Mouse (Mus musculus) neural tube, embryonic 12.5 days (tissue): ENCODE data around the gene Dnajc30. TPM values are rescaled to one million over a fixed set of nuclear protein-coding genes. Genes with fewer than 3 reads are reported as not detected.
"Not testable (repeated sequence)": the region's sequence is repeated elsewhere in the genome, so short reads cannot be mapped to it uniquely, and the experiment has no call there.

Experiments used
- ATAC-seq: fragments of 200-750 bp; cut with Nextera tagmentation; 2 replicates; pipeline ENCODE4 v1.8.0; 2017; ENCODE audit warnings: low read depth, mild to moderate bottlenecking, moderate TSS enrichment, moderate library complexity; ENCODE audit not compliant: low FRiP score
- H3K27ac ChIP-seq: fragments of 300-500 bp; sonication (generic); 2 replicates; pipeline ENCODE4 v1.5.1; 2016
- H3K27me3 ChIP-seq: fragments of 300-500 bp; sonication (generic); replicated peaks from 2 replicates; pipeline ENCODE4 v1.6.1; 2016; ENCODE audit warnings: mild to moderate bottlenecking
- H3K36me3 ChIP-seq: fragments of 300-500 bp; sonication (generic); 2 replicates; pipeline ENCODE4 v1.6.1; 2016; ENCODE audit warnings: mild to moderate bottlenecking
- H3K4me1 ChIP-seq: fragments of 300-500 bp; sonication (generic); 2 replicates; pipeline ENCODE4 v1.6.1; 2016
- H3K4me2 ChIP-seq: fragments of 300-500 bp; sonication (generic); replicated peaks from 2 replicates; pipeline ENCODE4 v1.6.1; 2016; ENCODE audit warnings: mild to moderate bottlenecking
- H3K4me3 ChIP-seq: fragments of 300-500 bp; sonication (generic); 2 replicates; pipeline ENCODE4 v1.5.1; 2016
- H3K9ac ChIP-seq: fragments of 300-500 bp; sonication (generic); 2 replicates; pipeline ENCODE4 v1.6.1; 2016; ENCODE audit warnings: mild to moderate bottlenecking
- H3K9me3 ChIP-seq: fragments of 300-500 bp; sonication (generic); 2 replicates; pipeline ENCODE4 v1.6.1; 2016; ENCODE audit warnings: mild to moderate bottlenecking
- WGBS: fragments of 180-500 bp; shearing (Covaris S2); methylation state at CpG from one replicate; pipeline ENCODE4 v1.1.7; 2016; 5-methylcytosine and 5-hydroxymethylcytosine counted together
- polyA plus RNA-seq: library from polyadenylated mRNA; unstranded; fragments of >200 nt; fragmentation: Nextera tagmentation; extraction: Ambion mirVana; gene quantifications from 2 replicates; pipeline ENCODE4 v1.2.1, GENCODE M21; 2016

Dnajc30 gene
- polyA plus RNA-seq, 1 experiment from 2014 or later: 30.3 TPM

GRCm38 (mm10) chr5:135035608-135036359 is 28.2 kb upstream of the Dnajc30 start:
- H3K9ac ChIP-seq: no peak overlapping the region
- H3K27me3 ChIP-seq: no peaks in the 10 kb centered on the region
- H3K4me3 ChIP-seq: no peak overlapping the region
- no peak for ATAC-seq
- no peak overlapping the region for H3K27ac ChIP-seq
- H3K36me3 ChIP-seq: peaks cover 9% of the 10 kb centered on the region; the same call in 1 of the 2 replicates
- H3K9me3 ChIP-seq: 0 out of 2 replicates have a peak, but pooled peaks cover 7% of the 10 kb centered on the region
- H3K4me2 ChIP-seq: no peak overlapping the region
- 72% methylated on average over 18 of the region's 18 CpGs for WGBS
- peaks cover 3% of the 10 kb centered on the region for H3K4me1 ChIP-seq

GRCm38 (mm10) chr5:135037946-135038345 is 26.1 kb upstream of the Dnajc30 start:
- H3K4me2 ChIP-seq: no peak overlapping the region
- no peak overlapping the region for H3K27ac ChIP-seq
- H3K9ac ChIP-seq: no peak overlapping the region
- no peak overlapping the region; the same call in 1 of the 2 replicates for H3K4me3 ChIP-seq
- peaks cover 9% of the 10 kb centered on the region; the same call in 1 of the 2 replicates for H3K36me3 ChIP-seq
- H3K4me1 ChIP-seq: peaks cover 3% of the 10 kb centered on the region
- no peaks in the 10 kb centered on the region for H3K27me3 ChIP-seq
- H3K9me3 ChIP-seq: 0 out of 2 replicates have a peak, but pooled peaks cover 7% of the 10 kb centered on the region
- WGBS: 82% methylated on average over 3 of the region's 3 CpGs
- no peak for ATAC-seq

- Histone ChIP-seq H3K4me2 (no peak overlapping the region), H3K4me3 (no peak overlapping the region), H3K9me3 (0 out of 2 replicates have a peak, but pooled peaks cover under 1% of the 10 kb centered on the region), H3K9ac (no peak overlapping the region), H3K4me1 (peaks cover 3% of the 10 kb centered on the region), H3K27ac (no peak overlapping the region), H3K36me3 (peaks cover 11% of the 10 kb centered on the region; the same call in 1 of the 2 replicates), H3K27me3 (no peaks in the 10 kb centered on the region)
- no peak for ATAC-seq
- WGBS: 91% methylated on average over 9 of the region's 9 CpGs
Measured at GRCm38 (mm10) chr5:135039541-135039940, 24.5 kb upstream of the Dnajc30 start.

GRCm38 (mm10) chr5:135040059-135040458 is 23.9 kb upstream of the Dnajc30 start:
- ATAC-seq: no peak
- H3K27ac ChIP-seq: no peak overlapping the region
- WGBS: 63% methylated on average over 6 of the region's 6 CpGs

GRCm38 (mm10) chr5:135040777-135041176 is 23.2 kb upstream of the Dnajc30 start:
- WGBS: 81% methylated on average over 11 of the region's 11 CpGs
- H3K4me3 ChIP-seq: no peak overlapping the region
- no peak overlapping the region for H3K27ac ChIP-seq
- H3K9ac ChIP-seq: no peak overlapping the region
- H3K36me3 ChIP-seq: peaks cover 21% of the 10 kb centered on the region
- no peaks in the 10 kb centered on the region for H3K27me3 ChIP-seq
- no peaks in the 10 kb centered on the region for H3K9me3 ChIP-seq
- no peak overlapping the region for H3K4me2 ChIP-seq
- H3K4me1 ChIP-seq: no peaks in the 10 kb centered on the region; the same call in 1 of the 2 replicates
- ATAC-seq: no peak

More at GRCm38 (mm10) chr5:135040059-135040458, 23.9 kb upstream of the Dnajc30 start:
- Histone ChIP-seq H3K36me3 (peaks cover 14% of the 10 kb centered on the region), H3K4me2 (no peak overlapping the region), H3K4me3 (no peak overlapping the region), H3K27me3 (no peaks in the 10 kb centered on the region), H3K4me1 (peaks cover 3% of the 10 kb centered on the region), H3K9me3 (no peaks in the 10 kb centered on the region), H3K9ac (no peak overlapping the region)

GRCm38 (mm10) chr5:135042105-135042788 is 21.8 kb upstream of the Dnajc30 start:
- H3K4me2 ChIP-seq: no peak overlapping the region
- peaks cover 21% of the 10 kb centered on the region for H3K36me3 ChIP-seq
- H3K27me3 ChIP-seq: no peaks in the 10 kb centered on the region
- H3K9ac ChIP-seq: no peak overlapping the region
- no peak overlapping the region for H3K4me3 ChIP-seq
- no peak overlapping the region for H3K27ac ChIP-seq
- no peaks in the 10 kb centered on the region; the same call in 1 of the 2 replicates for H3K4me1 ChIP-seq
- H3K9me3 ChIP-seq: no peaks in the 10 kb centered on the region
- no peak for ATAC-seq
- 24% methylated on average over 20 of the region's 21 CpGs for WGBS

- Histone ChIP-seq H3K4me1 (no peaks in the 10 kb centered on the region; the same call in 1 of the 2 replicates), H3K36me3 (peaks cover 26% of the 10 kb centered on the region), H3K27me3 (no peaks in the 10 kb centered on the region), H3K4me3 (no peak overlapping the region), H3K4me2 (no peak overlapping the region), H3K27ac (no peak overlapping the region), H3K9ac (no peak overlapping the region), H3K9me3 (no peaks in the 10 kb centered on the region)
- WGBS: 97% methylated on average over 3 of the region's 3 CpGs
- no peak for ATAC-seq
Measured at GRCm38 (mm10) chr5:135044575-135044974, 19.4 kb upstream of the Dnajc30 start.

GRCm38 (mm10) chr5:135048539-135048938 is 15.5 kb upstream of the Dnajc30 start:
- Histone ChIP-seq H3K27ac (no peak overlapping the region), H3K27me3 (no peaks in the 10 kb centered on the region), H3K4me1 (no peaks in the 10 kb centered on the region), H3K9me3 (no peaks in the 10 kb centered on the region), H3K4me3 (no peak overlapping the region), H3K4me2 (no peak overlapping the region), H3K9ac (no peak overlapping the region; the same call in 1 of the 2 replicates), H3K36me3 (peaks cover 50% of the 10 kb centered on the region)
- ATAC-seq: no peak
- WGBS: 93% methylated on average over 5 of the region's 5 CpGs

- not testable (repeated sequence) for H3K27ac ChIP-seq, H3K9me3 ChIP-seq, H3K27me3 ChIP-seq, ATAC-seq, H3K9ac ChIP-seq, H3K4me2 ChIP-seq, H3K4me3 ChIP-seq, H3K4me1 ChIP-seq
- H3K36me3 ChIP-seq: peaks cover 55% of the 10 kb centered on the region
- 88% methylated on average over 6 of the region's 6 CpGs for WGBS
Measured at GRCm38 (mm10) chr5:135049268-135049667, 14.7 kb upstream of the Dnajc30 start.

GRCm38 (mm10) chr5:135053356-135053755 is 10.6 kb upstream of the Dnajc30 start:
- Histone ChIP-seq H3K9ac (no peak overlapping the region), H3K9me3 (no peaks in the 10 kb centered on the region), H3K4me1 (no peaks in the 10 kb centered on the region), H3K4me3 (no peak overlapping the region), H3K4me2 (no peak overlapping the region), H3K27me3 (no peaks in the 10 kb centered on the region), H3K27ac (no peak overlapping the region), H3K36me3 (peaks cover 83% of the 10 kb centered on the region)
- 93% methylated on average over 12 of the region's 12 CpGs for WGBS
- ATAC-seq: no peak

GRCm38 (mm10) chr5:135064382-135064766 is 372 bp downstream of the Dnajc30 start:
- Histone ChIP-seq H3K9me3 (no peaks in the 10 kb centered on the region), H3K36me3 (peaks cover 46% of the 10 kb centered on the region), H3K4me3 (peak overlapping the region; percentile 90), H3K27me3 (no peaks in the 10 kb centered on the region), H3K9ac (peak overlapping the region; percentile 85), H3K4me2 (peak overlapping the region; percentile 87), H3K27ac (no peak overlapping the region), H3K4me1 (peaks cover 20% of the 10 kb centered on the region)
- under 1% methylated on average over 40 of the region's 40 CpGs for WGBS
- peak; percentile 70 for ATAC-seq

GRCm38 (mm10) chr5:135064909-135065446 is 976 bp downstream of the Dnajc30 start, which contains the start of gene Bud23:
Bud23 (minus strand) TSS chr5:135064959.
- WGBS: 79% methylated on average over 9 of the region's 9 CpGs

More at GRCm38 (mm10) chr5:135064909-135065446, 976 bp downstream of the Dnajc30 start, which contains the start of gene Bud23:
- not testable (repeated sequence) for H3K9me3 ChIP-seq, H3K27ac ChIP-seq, ATAC-seq, H3K27me3 ChIP-seq
- Histone ChIP-seq H3K4me2 (peak within 1 kb of the TSS; percentile 87), H3K9ac (peak within 1 kb of the TSS; percentile 85), H3K4me1 (peaks cover 20% of the 10 kb centered on the region), H3K4me3 (peak within 1 kb of the TSS; percentile 90), H3K36me3 (peaks cover 40% of the 10 kb centered on the region)
